Mouse (Mus musculus) gastrocnemius, postnatal 4 days (tissue): ENCODE data around the gene Zfp993. TPM values are rescaled to one million over a fixed set of nuclear protein-coding genes. Genes with fewer than 3 reads are reported as not detected.
"Not testable (repeated sequence)": the region's sequence is repeated elsewhere in the genome, so short reads cannot be mapped to it uniquely, and the experiment has no call there.

Experiments used
- DNase-seq, 2 experiments: peaks; one replicate each; pipeline ENCODE4 v3.0.0; 2021 to 2022; ENCODE audit warnings: low spot score in 2 of 2, mixed read lengths in 2 of 2
- long read RNA-seq, 2 experiments: library from polyadenylated mRNA; stranded (forward); transcript quantifications; one replicate each; pipeline ENCODE4 v2.0.0; 2021
- total RNA-seq, 2 experiments: library from RNA; stranded (reverse); gene quantifications; 2 replicates each; pipeline ENCODE4 v1.2.3; 2021

Zfp993 gene
- 1 to 10 TPM; 3.8 to 5.5 TPM for total RNA-seq
- long read RNA-seq, experiment 1, partial matches to known transcripts = 0 of 2 reads
- long read RNA-seq, experiment 1, other reads (novel, unspliced or antisense) = 2 of 2 reads
- long read RNA-seq, experiment 2 = 0 reads

DNA sequence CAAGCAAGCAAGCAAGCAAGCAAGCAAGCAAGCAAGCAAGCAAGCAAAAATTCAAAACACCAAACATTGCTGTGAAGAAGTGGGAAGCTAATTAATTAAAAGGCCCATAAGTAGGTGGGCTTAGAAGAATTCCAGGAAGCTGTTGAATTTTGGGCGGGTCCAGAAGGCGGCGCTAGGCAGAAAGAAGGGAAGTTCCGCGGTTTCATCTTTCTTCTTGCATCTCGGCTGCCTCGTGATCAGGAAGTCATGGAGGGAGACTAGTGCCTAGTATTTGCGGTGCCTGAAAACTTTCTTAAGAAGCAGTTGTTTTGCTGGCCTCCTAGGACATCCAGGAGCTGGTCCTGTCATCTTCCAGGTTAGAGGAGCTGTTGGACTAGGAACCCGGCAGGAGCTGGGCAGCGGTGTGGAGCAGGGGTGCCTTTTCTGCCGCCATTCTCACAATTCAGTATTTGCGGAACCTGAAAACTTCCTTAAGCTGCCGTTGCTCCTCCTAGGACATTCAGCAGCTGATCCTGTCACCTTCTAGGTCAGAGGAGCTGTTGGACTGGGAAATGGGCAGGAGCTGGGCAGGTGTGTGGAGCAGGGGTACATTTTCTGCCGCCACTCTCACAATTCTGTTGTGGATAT lies at the start of gene Zfp993:
Gene Zfp993 (plus strand): TSS at position 188 of the 627 bp plus-strand sequence.
- DNase-seq = not testable (repeated sequence)

DNA sequence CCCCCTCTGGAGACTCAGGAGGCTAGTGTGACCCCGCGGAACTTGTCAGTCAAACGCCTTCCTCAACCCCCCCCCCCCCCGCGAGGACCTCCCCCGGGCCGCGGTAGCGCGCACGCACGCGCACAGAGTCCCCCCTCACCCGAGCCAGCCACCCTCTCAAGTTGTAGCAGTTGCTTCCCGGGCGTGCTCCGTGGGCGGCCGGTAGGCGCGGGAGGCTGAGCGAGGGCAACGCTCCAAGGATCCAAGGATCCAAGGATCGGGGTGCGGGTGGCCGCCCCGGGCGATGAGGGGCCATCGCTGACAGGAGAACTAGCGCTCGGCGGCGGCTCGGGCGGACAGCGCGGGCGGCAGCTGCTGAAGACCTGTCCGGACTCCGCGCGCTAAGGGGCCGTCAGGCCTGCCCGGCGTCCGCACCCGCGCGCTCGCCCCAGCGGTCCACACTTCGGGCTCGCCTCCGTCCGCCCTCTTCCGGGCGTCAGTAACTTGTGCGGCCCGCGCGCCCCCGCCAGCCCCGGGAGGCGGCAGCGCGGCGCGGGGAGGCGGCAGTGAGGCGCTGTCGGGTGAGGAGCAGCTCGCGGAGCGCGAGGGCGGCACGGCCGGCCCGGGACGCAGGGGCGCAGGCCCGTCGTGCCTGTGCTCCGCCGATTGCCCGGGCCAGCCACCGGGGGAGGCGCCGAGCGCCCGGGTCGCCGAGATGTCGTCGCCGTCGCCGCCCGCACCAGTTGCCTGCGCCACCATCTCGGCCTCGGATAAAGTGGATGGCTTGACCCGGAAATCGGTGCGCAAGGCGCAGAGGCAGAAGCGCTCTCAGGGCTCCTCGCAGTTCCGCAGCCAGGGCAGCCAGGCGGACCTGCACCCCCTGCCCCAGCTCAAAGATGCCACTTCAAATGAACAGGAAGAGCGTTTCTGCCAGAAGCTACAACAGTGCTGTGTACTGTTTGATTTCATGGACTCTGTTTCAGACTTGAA lies 30.6 kb upstream of the Zfp993 start:
- DNase-seq = peak in 1 of 2 experiments; percentile 2

GRCm38 (mm10) chr4:146603578-146604399 lies 7.0 kb upstream of the Zfp993 start:
- DNase-seq = peak in 1 of 2 experiments; percentile 8

DNA sequence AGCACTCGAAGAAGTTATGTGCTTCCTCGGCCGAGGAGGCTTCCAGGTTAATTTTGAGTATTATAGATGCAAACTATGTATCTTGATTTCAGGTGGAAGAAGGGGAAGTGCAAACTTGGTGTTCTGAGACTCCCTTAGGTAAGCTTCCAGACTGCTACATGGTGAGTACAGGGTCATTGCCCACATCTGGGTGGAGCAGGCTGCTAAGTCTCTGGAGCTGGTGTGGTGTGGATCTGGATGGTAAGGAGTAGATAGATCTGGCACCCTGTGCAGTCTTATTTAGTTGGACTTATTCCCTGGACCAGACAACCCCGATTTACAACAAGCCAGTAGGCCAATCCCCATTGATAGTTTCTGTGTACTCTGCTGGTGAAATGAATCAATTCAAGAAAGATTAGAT lies 33.6 kb downstream of the Zfp993 start:
- not testable (repeated sequence) for DNase-seq

GRCm38 (mm10) chr4:146649641-146650040 lies 38.9 kb downstream of the Zfp993 start:
- not testable (repeated sequence) for DNase-seq

- DNase-seq = not testable (repeated sequence)
Measured at GRCm38 (mm10) chr4:146650115-146650514, 39.4 kb downstream of the Zfp993 start.

DNA sequence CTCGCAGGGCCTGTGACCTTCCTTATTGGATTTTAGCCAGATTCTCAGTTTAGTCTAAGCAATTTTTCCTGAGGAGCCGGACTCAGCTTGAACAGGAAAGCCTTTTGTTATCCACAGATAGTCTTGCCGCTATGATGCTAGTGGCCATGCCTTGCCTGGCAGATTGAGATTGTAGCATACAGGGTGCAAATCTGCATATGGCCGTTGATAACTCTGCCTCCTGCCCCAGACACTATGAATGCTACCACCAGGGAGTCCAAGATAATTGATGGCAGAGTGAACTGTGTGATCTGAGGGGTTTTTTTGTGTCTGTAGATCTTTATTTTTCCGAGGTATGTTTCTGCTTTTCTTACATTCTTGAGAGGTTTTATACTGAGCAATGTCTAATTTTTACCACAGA lies 39.9 kb downstream of the Zfp993 start:
- DNase-seq = not testable (repeated sequence)

Other genes with a start within 250 kb of the Zfp993 start
- gene Zfp992, start 161.9 kb upstream of the Zfp993 start, total RNA-seq = 1 to 10 TPM; 2.8 to 3.1 TPM
- gene Zfp981, start 108.9 kb upstream of the Zfp993 start, total RNA-seq = under 1 TPM in 1 of 2 experiments, not detected in 1; 0.52 TPM